Mouse (Mus musculus): ENCODE results near the gene Misp. TPM values are rescaled to one million over a fixed set of nuclear protein-coding genes. Genes with fewer than 3 reads are reported as not detected.
A peak's percentile ranks its signal among the peaks of the same experiment; 100 is the strongest.

The Misp gene
- polyA plus RNA-seq, 1 experiment from 2014 or later, result 0.92 TPM

DNA sequence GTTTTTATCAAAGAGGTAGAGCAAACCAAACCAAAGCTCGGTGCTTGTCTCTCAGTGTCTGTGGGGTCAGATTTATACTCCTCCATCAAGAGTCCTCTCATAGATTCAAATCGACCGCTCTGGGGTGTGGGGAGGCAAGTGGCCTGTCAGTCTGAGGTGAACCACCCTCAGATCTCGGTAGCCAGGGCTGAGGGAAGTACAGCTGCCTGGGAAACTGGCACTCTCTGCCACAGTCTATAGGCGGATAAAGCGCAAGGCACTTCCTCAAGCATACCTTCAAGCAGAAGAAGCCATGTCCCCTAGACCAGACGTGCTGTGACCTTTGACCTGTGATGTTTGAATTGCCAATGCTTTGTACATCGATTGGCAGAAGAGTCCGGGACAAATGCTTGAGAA is 12.0 kb downstream of the Misp start:
- Histone ChIP-seq H3K4me1 (replicated peaks) (0 out of 2 replicates have a peak, but pooled peaks cover 3% of the 10 kb centered on the region), H3K4me2 (no peak overlapping the region), H3K36me3 (no peaks in the 10 kb centered on the region), H3K9ac (no peak overlapping the region), H3K27me3 (no peaks in the 10 kb centered on the region), H3K27ac (replicated peaks) (no peak overlapping the region), H3K4me3 (no peak overlapping the region), H3K9me3 (no peaks in the 10 kb centered on the region)
- no peak for ATAC-seq (ENCODE audit: low FRiP score, low read depth)
- 74% methylated on average over 9 of the region's 9 CpGs for WGBS

DNA sequence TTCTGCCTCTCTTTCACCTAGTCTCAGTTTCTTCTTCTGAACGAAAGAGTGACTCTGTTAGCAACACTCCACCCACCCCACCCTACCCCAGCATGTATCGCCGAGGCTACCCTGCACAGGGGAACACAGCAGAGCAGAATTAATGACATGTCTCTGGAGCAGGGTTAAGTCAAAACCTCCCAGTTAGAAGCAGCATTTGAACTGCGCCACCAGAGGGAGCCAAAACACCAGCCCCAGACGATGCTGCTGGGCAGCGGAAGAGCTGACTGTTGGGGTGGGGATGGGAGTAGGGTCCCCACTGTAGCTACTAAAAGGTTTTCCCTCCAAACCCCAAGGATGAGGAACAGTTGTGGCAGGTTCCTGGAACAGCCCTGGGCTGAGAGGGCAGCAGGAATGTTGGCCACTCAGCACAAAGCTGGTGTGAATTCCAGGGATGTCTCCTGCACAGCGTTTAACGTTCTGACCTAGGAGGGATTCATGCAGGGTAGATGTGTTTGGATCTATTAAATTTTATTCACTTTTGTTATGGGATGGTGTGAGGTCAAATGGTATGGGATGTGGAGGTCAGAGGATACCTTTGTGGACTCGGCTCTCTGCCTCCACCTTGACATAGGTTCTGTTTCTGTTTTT is 14.1 kb downstream of the Misp start:
- H3K4me2 ChIP-seq, result 0 out of 2 replicates have a peak overlapping the region, but pooled peaks have one; percentile 24
- H3K9me3 ChIP-seq, result no peaks in the 10 kb centered on the region
- H3K4me1 ChIP-seq (replicated peaks), result 0 out of 2 replicates have a peak, but pooled peaks cover 3% of the 10 kb centered on the region
- no peak overlapping the region for H3K4me3 ChIP-seq
- WGBS, result 26% methylated on average over 9 of the region's 9 CpGs
- peak; percentile 58 for ATAC-seq (ENCODE audit: low FRiP score, low read depth)
- no peak overlapping the region for H3K9ac ChIP-seq
- H3K27ac ChIP-seq (replicated peaks), result no peak overlapping the region
- H3K36me3 ChIP-seq, result no peaks in the 10 kb centered on the region
- H3K27me3 ChIP-seq, result no peaks in the 10 kb centered on the region

DNA sequence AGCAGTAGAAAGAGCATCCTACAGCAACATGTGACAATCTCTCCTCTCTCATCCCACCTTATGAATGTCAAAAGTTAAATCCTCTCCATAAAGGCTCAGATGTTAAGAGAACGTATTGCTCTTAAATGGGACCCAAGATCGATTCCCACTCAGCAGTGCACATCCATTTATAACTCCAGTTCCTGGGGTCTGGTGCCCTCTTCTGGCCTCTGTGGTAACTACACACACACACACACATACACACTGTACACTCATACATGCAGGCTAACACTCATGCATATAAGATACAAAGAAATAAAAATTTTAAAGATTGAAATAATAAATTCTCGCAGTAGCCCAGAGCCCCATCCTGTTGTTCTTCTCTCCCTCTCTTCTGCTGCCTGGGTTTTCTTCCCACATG is 16.1 kb downstream of the Misp start:
- peaks cover 12% of the 10 kb centered on the region for H3K4me1 ChIP-seq (replicated peaks)
- no peak overlapping the region for H3K4me3 ChIP-seq
- no peak overlapping the region for H3K9ac ChIP-seq
- no peaks in the 10 kb centered on the region for H3K27me3 ChIP-seq
- WGBS, result 97% methylated on average over 3 of the region's 3 CpGs
- ATAC-seq (ENCODE audit: low FRiP score, low read depth), result no peak
- H3K4me2 ChIP-seq, result no peak overlapping the region
- no peaks in the 10 kb centered on the region for H3K36me3 ChIP-seq
- no peak overlapping the region for H3K27ac ChIP-seq (replicated peaks)
- H3K9me3 ChIP-seq, result no peaks in the 10 kb centered on the region

DNA sequence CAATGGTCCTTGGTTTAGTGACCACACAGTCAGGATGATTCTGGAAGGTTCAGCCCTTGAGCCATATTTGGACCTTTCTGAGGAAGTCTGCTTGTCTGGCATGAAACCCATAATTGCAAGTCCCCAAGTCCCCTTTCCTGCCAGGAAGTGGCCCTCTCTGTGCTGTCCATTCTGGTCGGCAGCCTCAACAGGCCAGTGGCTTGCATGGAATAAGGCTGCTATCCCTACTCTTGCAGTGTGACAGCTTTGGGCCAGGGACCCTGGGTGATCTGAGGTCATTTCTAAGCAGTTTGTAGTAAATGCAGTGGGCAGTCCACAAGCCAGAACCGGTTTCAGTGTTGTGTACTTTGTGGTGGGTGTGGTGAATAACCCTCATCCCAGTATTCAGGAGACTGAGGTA is 17.4 kb downstream of the Misp start:
- Histone ChIP-seq H3K27ac (replicated peaks) (no peak overlapping the region), H3K9me3 (no peaks in the 10 kb centered on the region), H3K36me3 (no peaks in the 10 kb centered on the region), H3K9ac (no peak overlapping the region), H3K27me3 (no peaks in the 10 kb centered on the region), H3K4me2 (no peak overlapping the region), H3K4me3 (no peak overlapping the region), H3K4me1 (replicated peaks) (peaks cover 12% of the 10 kb centered on the region)
- ATAC-seq (ENCODE audit: low FRiP score, low read depth), result no peak
- 69% methylated on average over 2 of the region's 2 CpGs for WGBS

DNA sequence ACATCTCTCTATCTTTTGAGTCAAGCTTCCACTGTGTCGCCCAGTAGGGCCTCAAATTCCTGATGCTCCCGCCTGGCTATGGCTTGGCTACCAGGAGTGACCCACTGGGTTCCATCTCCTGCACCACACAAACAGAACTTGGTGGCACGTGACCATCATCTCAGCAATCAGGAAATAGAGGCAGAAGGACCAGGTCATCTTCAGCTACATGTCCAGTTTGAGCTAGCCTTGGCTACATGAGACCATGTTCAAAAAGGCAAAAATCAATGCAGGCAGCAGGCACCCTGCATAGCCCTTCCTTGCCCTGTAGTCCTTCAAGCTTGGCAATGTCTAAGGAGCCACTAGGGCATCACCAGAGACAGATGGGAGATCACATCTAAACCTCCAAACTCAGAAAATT is 19.3 kb downstream of the Misp start:
- Histone ChIP-seq H3K9me3 (no peaks in the 10 kb centered on the region), H3K4me2 (no peak overlapping the region), H3K4me3 (no peak overlapping the region), H3K27me3 (no peaks in the 10 kb centered on the region), H3K4me1 (replicated peaks) (peaks cover 10% of the 10 kb centered on the region), H3K9ac (no peak overlapping the region), H3K27ac (replicated peaks) (peak overlapping the region; percentile 77), H3K36me3 (no peaks in the 10 kb centered on the region)
- ATAC-seq (ENCODE audit: low FRiP score, low read depth), result no peak
- WGBS, result 94% methylated on average over 3 of the region's 3 CpGs

DNA sequence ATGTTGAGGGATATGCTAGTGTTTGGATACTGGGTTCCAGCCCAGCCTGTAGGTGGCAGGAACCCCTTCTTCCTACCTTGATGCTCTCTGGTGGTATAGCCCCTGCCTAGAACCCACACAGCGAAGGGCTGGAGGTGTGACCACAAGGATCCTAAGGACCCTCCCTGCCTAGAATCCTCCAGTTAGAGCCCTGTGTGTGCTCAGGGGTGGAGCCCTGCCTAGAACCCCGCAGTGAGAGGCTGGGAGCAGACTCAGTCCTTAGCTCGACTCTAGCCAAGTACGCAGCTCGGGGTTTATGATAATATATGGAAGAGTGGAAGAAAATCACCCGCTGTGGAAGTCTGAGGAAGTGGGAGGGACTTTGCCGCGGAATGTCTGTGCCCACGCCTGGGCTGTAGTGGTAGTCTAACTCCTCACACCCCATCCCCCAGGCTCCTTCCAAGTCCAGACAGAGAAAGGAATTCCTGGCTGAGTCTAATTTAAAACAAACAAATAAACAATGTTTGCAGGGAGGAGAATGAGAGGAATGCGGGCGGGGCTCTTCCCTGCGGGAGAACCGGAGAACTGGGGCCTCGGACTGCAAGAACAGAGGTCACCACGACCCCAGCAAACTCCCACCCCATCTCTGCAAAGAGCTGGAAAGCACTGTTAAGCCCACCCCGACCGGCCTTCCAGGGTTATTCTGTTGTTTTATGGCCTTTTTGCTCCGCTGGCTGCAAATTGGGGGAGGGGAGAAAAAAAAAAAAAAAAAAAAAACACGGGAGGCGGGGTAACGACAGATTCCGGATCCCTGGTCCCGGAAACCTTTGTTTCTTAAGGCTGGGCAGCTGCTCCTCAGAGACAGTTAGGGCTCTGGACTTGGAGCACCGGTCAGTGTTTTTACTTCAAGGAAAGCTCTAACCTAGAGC is 20.1 kb downstream of the Misp start:
- ATAC-seq (ENCODE audit: low FRiP score, low read depth), result peak; percentile 85
- WGBS, result 0% methylated on average over 24 of the region's 24 CpGs
- H3K9me3 ChIP-seq, result no peaks in the 10 kb centered on the region
- H3K4me1 ChIP-seq (replicated peaks), result peaks cover 10% of the 10 kb centered on the region
- H3K36me3 ChIP-seq, result no peaks in the 10 kb centered on the region
- peak overlapping the region; percentile 74 for H3K4me2 ChIP-seq
- peak overlapping the region; percentile 25; the same call in 1 of the 2 replicates for H3K9ac ChIP-seq
- H3K27ac ChIP-seq (replicated peaks), result peak overlapping the region; percentile 77
- no peaks in the 10 kb centered on the region for H3K27me3 ChIP-seq
- H3K4me3 ChIP-seq, result peak overlapping the region; percentile 35

DNA sequence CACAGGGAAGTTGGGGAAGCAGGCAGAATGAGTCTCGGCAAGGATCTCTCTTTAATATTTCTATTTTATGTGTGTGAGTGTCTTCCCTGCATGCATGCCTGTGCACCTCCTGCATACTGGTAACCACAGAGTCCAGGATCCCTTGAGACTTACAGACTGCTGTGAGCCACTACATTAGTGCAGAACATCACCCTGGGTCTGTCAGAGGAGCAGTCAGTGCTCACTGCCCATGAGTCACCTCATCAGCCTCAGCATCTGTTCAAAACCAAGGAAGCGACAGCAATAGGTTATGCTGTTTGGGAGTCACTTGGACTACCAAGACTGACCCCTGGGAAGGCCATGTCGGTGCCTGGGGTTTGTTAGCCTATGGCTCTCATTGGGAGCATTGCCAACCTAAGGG is 21.5 kb downstream of the Misp start:
- no peaks in the 10 kb centered on the region for H3K36me3 ChIP-seq
- ATAC-seq (ENCODE audit: low FRiP score, low read depth), result no peak
- no peaks in the 10 kb centered on the region for H3K9me3 ChIP-seq
- 66% methylated on average over 3 of the region's 3 CpGs for WGBS
- no peaks in the 10 kb centered on the region for H3K27me3 ChIP-seq
- no peak overlapping the region for H3K9ac ChIP-seq
- no peak overlapping the region for H3K4me2 ChIP-seq
- peaks cover 10% of the 10 kb centered on the region for H3K4me1 ChIP-seq (replicated peaks)
- 0 out of 2 replicates have a peak overlapping the region, but pooled peaks have one; percentile 16 for H3K27ac ChIP-seq (replicated peaks)
- no peak overlapping the region for H3K4me3 ChIP-seq

DNA sequence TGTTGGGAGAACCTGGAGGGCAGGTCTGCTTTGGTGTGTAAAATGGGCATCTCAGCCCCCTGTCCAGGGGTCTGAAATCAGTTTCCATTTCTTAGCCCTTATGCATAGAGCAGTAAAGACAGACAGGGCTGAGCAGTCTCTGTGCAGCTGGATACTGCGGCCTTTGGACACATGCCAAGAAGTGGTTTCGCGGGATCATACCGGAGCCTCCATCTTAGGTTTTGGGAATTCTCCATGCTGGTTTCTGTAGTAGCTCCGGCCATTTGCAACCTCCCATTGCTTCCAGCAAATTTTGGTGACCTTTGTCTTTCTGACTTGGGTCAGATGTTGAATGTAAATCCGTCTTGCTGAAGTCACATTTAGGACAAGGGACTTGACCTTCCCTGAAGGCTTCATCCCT is 22.7 kb downstream of the Misp start:
- H3K4me2 ChIP-seq, result no peak overlapping the region
- peaks cover 10% of the 10 kb centered on the region for H3K4me1 ChIP-seq (replicated peaks)
- no peak for ATAC-seq (ENCODE audit: low FRiP score, low read depth)
- H3K9ac ChIP-seq, result no peak overlapping the region
- 56% methylated on average over 6 of the region's 6 CpGs for WGBS
- no peaks in the 10 kb centered on the region for H3K36me3 ChIP-seq
- no peaks in the 10 kb centered on the region for H3K27me3 ChIP-seq
- H3K9me3 ChIP-seq, result no peaks in the 10 kb centered on the region
- H3K27ac ChIP-seq (replicated peaks), result no peak overlapping the region
- H3K4me3 ChIP-seq, result no peak overlapping the region

DNA sequence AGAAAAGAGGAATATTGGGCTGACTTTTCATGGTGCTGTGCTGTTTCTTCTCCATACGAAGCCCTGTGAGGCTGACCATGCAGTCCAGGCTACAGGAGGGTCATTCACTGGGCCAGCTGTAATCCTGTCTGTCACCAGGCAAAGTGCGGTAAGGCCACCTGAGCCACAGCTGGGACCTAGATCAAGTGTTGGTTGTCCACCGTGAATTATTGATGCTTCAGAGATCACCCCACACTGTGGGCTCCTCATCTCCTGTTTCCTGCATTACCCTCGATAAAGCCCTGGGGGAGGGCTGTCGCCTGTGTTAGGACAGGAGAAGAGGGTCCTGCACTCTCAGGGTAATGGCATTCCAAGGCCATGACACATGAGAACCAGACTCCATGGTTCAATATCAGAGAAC is 25.8 kb downstream of the Misp start:
- no peak for ATAC-seq (ENCODE audit: low FRiP score, low read depth)
- no peaks in the 10 kb centered on the region for H3K27me3 ChIP-seq
- WGBS, result 77% methylated on average over 5 of the region's 5 CpGs
- H3K9me3 ChIP-seq, result no peaks in the 10 kb centered on the region
- H3K9ac ChIP-seq, result no peak overlapping the region
- no peak overlapping the region for H3K4me3 ChIP-seq
- H3K36me3 ChIP-seq, result no peaks in the 10 kb centered on the region
- no peak overlapping the region for H3K4me2 ChIP-seq
- peaks cover 12% of the 10 kb centered on the region for H3K4me1 ChIP-seq (replicated peaks)
- H3K27ac ChIP-seq (replicated peaks), result no peak overlapping the region

DNA sequence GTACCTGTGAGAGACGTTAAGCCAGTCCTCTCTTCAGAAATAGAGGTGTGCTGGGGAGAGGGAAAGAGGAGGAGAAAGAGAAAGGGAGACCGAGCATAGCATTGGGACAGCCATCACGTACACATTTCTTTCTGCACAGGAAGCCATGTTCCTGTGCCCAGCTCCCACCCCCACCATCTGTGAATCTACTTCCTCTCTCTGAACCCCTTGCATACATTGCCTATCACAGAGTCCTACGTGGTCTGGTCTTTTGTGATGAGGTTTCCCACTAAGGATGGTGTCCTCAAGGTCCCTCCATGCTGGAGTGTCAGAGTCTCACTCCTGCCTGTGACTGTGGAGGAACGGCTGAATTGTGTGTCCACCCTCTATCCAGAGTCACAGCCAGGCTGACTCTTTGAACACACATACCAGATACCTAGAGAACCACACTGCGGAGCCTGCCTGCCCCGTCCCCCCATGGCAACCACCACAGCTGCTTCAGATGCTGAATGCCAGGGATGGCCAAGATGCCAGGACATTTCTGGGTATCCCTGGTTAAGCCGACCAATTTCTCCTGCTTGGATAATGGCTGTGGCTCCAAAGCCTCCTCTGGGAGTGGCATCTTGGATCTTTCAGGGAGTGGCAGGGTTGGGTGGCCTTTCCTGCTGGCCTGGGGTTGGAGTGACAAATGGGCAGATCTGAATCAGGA is 29.3 kb downstream of the Misp start:
- ATAC-seq (ENCODE audit: low FRiP score, low read depth), result no peak
- Histone ChIP-seq H3K4me1 (replicated peaks) (peaks cover 35% of the 10 kb centered on the region), H3K4me3 (no peak overlapping the region), H3K9me3 (no peaks in the 10 kb centered on the region), H3K27me3 (no peaks in the 10 kb centered on the region), H3K4me2 (no peak overlapping the region), H3K36me3 (no peaks in the 10 kb centered on the region), H3K27ac (replicated peaks) (no peak overlapping the region), H3K9ac (no peak overlapping the region)
- 79% methylated on average over 8 of the region's 8 CpGs for WGBS

DNA sequence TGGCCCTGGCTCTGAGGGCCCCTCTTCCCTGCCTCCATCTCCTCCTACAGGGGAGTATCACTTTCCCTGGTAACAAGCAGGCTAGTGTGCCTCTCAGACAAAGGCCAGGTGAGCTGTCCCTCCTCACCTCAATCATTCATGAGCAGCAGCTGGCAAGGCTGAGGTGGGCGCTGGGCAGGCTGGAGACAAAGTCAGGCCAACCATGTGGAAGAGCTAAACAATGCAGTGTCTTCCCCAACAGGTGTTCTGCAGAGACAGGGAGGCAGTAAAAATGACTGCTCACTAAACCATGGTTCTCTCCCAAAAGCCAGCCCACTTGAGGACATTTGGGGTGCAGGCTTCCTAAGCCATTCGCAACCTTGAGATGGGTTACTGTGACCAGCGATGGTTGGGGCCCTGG is 30.9 kb downstream of the Misp start:
- H3K4me1 ChIP-seq (replicated peaks), result peaks cover 48% of the 10 kb centered on the region
- 79% methylated on average over 3 of the region's 3 CpGs for WGBS
- H3K9me3 ChIP-seq, result no peaks in the 10 kb centered on the region
- no peaks in the 10 kb centered on the region for H3K36me3 ChIP-seq
- no peak for ATAC-seq (ENCODE audit: low FRiP score, low read depth)
- H3K9ac ChIP-seq, result 0 out of 2 replicates have a peak overlapping the region, but pooled peaks have one; percentile 60
- H3K4me3 ChIP-seq, result no peak overlapping the region
- H3K27me3 ChIP-seq, result no peaks in the 10 kb centered on the region
- H3K4me2 ChIP-seq, result peak overlapping the region; percentile 71; the same call in 1 of the 2 replicates
- H3K27ac ChIP-seq (replicated peaks), result peak overlapping the region; percentile 98
